Mouse (Mus musculus): ENCODE measurements around the gene Adamts20. TPM values are rescaled to one million over a fixed set of nuclear protein-coding genes. Genes with fewer than 3 reads are reported as not detected.
A peak's percentile ranks its signal among the peaks of the same experiment; 100 is the strongest.

Gene Adamts20
- polyA plus RNA-seq, 1 experiment from 2014 or later = 0.64 TPM

DNA sequence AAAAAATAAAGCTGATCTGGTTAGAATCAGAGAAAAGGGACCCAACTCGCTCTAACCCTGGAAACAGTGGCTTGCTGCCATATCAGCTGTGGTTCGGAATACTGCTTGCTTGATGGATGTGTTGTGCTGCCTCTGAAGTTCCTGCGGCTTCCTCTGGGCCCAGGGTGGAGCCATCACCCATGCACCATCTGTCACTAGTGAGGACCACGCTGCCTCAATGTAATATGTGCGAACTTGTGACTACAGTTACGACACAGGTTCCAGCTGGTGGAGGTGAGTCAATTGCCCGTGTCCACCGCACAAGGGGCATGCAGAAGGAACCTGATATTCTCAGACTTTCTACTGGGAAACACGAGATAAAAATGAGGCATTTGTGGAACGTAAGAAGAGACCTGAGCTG lies 202.0 kb downstream of the Adamts20 start:
- Histone ChIP-seq H3K9me3 (ENCODE audit: control insufficient read depth, low read length) (no peaks in the 10 kb centered on the region), H3K9ac (ENCODE audit: low read length) (no peak overlapping the region), H3K4me1 (replicated peaks; ENCODE audit: control insufficient read depth, insufficient read depth) (no peaks in the 10 kb centered on the region), H3K4me2 (replicated peaks; ENCODE audit: low read depth) (no peak overlapping the region), H3K27me3 (ENCODE audit: control insufficient read depth, insufficient read depth, low read length) (no peaks in the 10 kb centered on the region), H3K4me3 (ENCODE audit: low read depth, low read length) (no peak overlapping the region), H3K36me3 (ENCODE audit: control insufficient read depth, insufficient read depth, low read length) (no peaks in the 10 kb centered on the region), H3K27ac (replicated peaks) (no peak overlapping the region)
- 58% methylated on average over 10 of the region's 10 CpGs for WGBS
- TF ChIP-seq EP300 (optimal IDR thresholded peaks at IDR 0.05) (no peak), CTCF (IDR thresholded peaks at IDR 0.05; ENCODE audit: low read depth) (no peak)
- DNase-seq (ENCODE audit: low spot score) (no peak), ATAC-seq (ENCODE audit: low FRiP score, low TSS enrichment) (no peak)

- DNase-seq (ENCODE audit: low spot score) (no peak), ATAC-seq (ENCODE audit: low FRiP score, low TSS enrichment) (no peak)
- TF ChIP-seq EP300 (optimal IDR thresholded peaks at IDR 0.05) (no peak), CTCF (IDR thresholded peaks at IDR 0.05; ENCODE audit: low read depth) (no peak)
- Histone ChIP-seq H3K36me3 (ENCODE audit: control insufficient read depth, insufficient read depth, low read length) (no peaks in the 10 kb centered on the region), H3K9me3 (ENCODE audit: control insufficient read depth, low read length) (no peaks in the 10 kb centered on the region), H3K27ac (replicated peaks) (no peak overlapping the region), H3K9ac (ENCODE audit: low read length) (no peak overlapping the region), H3K4me2 (replicated peaks; ENCODE audit: low read depth) (no peak overlapping the region), H3K4me3 (ENCODE audit: low read depth, low read length) (no peak overlapping the region), H3K27me3 (ENCODE audit: control insufficient read depth, insufficient read depth, low read length) (no peaks in the 10 kb centered on the region), H3K4me1 (replicated peaks; ENCODE audit: control insufficient read depth, insufficient read depth) (no peaks in the 10 kb centered on the region)
- WGBS = 94% methylated on average over 4 of the region's 4 CpGs
Observed at GRCm38 (mm10) chr15:94259497-94259896, 205.7 kb downstream of the Adamts20 start.

DNA sequence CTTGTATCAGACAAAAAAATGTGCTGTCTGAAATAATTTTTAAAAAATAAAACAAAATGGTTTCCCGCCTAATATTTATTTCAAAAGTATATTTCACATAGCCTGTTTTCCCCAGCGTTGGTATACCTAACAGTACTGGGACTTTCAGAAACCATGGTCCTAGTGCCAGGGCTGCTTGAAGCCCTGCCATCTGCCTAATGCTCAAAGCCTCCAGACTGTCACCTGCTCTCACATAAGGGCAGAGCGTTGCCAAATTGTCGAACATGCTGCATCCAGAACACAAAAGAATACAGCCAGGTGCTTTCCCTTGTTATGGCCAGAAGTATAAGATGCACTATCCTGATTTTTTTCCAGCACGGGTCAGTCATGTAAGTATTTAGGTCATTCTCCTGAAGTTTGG lies 209.7 kb downstream of the Adamts20 start:
- H3K9me3 ChIP-seq (ENCODE audit: control insufficient read depth, low read length) = no peaks in the 10 kb centered on the region
- no peak overlapping the region for H3K27ac ChIP-seq (replicated peaks)
- 92% methylated on average over 5 of the region's 5 CpGs for WGBS
- no peaks in the 10 kb centered on the region for H3K27me3 ChIP-seq (ENCODE audit: control insufficient read depth, insufficient read depth, low read length)
- no peaks in the 10 kb centered on the region for H3K36me3 ChIP-seq (ENCODE audit: control insufficient read depth, insufficient read depth, low read length)
- ATAC-seq (ENCODE audit: low FRiP score, low TSS enrichment) (no peak), DNase-seq (ENCODE audit: low spot score) (no peak)
- no peak overlapping the region for H3K4me3 ChIP-seq (ENCODE audit: low read depth, low read length)
- H3K4me1 ChIP-seq (replicated peaks; ENCODE audit: control insufficient read depth, insufficient read depth) = no peaks in the 10 kb centered on the region
- TF ChIP-seq CTCF (IDR thresholded peaks at IDR 0.05; ENCODE audit: low read depth) (no peak), EP300 (optimal IDR thresholded peaks at IDR 0.05) (no peak)
- H3K4me2 ChIP-seq (replicated peaks; ENCODE audit: low read depth) = no peak overlapping the region
- H3K9ac ChIP-seq (ENCODE audit: low read length) = no peak overlapping the region

GRCm38 (mm10) chr15:94254861-94255516 lies 210.2 kb downstream of the Adamts20 start:
- H3K27me3 ChIP-seq (ENCODE audit: control insufficient read depth, insufficient read depth, low read length) = no peaks in the 10 kb centered on the region
- no peak overlapping the region for H3K9ac ChIP-seq (ENCODE audit: low read length)
- TF ChIP-seq EP300 (optimal IDR thresholded peaks at IDR 0.05) = no peak
- TF ChIP-seq CTCF (IDR thresholded peaks at IDR 0.05; ENCODE audit: low read depth) = peak; percentile 58
- H3K4me1 ChIP-seq (replicated peaks; ENCODE audit: control insufficient read depth, insufficient read depth) = no peaks in the 10 kb centered on the region
- H3K4me2 ChIP-seq (replicated peaks; ENCODE audit: low read depth) = no peak overlapping the region
- DNase-seq (ENCODE audit: low spot score) = no peak
- WGBS = 72% methylated on average over 3 of the region's 3 CpGs
- H3K4me3 ChIP-seq (ENCODE audit: low read depth, low read length) = no peak overlapping the region
- H3K36me3 ChIP-seq (ENCODE audit: control insufficient read depth, insufficient read depth, low read length) = no peaks in the 10 kb centered on the region
- H3K27ac ChIP-seq (replicated peaks) = no peak overlapping the region
- no peak for ATAC-seq (ENCODE audit: low FRiP score, low TSS enrichment)
- H3K9me3 ChIP-seq (ENCODE audit: control insufficient read depth, low read length) = no peaks in the 10 kb centered on the region

DNA sequence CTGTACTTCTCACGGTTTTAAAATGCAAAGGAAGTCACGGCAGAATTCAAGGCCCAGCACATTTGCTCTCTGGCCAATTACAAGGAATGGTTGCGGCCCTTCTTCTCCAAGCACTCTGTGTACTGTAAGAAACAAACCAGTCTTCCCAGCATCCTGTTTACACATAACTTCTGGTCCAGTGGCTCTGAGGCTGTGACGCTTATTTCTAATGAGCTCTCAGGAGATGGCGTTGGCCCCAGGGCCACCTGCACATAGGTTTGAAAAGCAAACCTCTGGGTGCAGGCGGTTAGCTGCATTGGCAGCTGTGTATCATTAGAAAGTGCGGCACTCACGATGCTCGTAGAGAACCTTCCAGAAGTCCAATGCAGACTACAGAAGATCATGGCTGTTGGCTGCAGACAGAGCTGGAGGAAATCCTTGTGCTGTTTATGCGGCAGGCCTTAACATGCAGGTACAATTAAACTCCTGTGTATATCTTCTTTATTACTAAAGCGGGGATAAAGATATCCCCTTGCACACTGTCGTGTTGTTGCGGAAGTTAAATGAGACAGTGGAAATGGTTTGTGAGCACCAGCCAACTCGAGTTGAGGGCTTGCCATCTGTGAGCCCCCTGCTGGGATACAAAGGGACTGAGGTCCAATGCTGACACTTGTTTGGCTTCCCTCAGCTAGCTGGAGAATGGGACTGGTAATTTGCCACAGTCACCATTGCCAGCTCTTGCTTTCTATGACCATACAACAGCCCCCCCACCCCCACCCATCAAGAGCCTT lies 210.9 kb downstream of the Adamts20 start:
- ATAC-seq (ENCODE audit: low FRiP score, low TSS enrichment) = no peak
- no peak overlapping the region for H3K4me3 ChIP-seq (ENCODE audit: low read depth, low read length)
- 73% methylated on average over 14 of the region's 14 CpGs for WGBS
- H3K36me3 ChIP-seq (ENCODE audit: control insufficient read depth, insufficient read depth, low read length) = no peaks in the 10 kb centered on the region
- TF ChIP-seq CTCF (IDR thresholded peaks at IDR 0.05; ENCODE audit: low read depth) (peak; percentile 49), EP300 (optimal IDR thresholded peaks at IDR 0.05) (no peak)
- no peak for DNase-seq (ENCODE audit: low spot score)
- H3K27ac ChIP-seq (replicated peaks) = no peak overlapping the region
- H3K4me1 ChIP-seq (replicated peaks; ENCODE audit: control insufficient read depth, insufficient read depth) = no peaks in the 10 kb centered on the region; the same call in 1 of the 2 replicates
- H3K27me3 ChIP-seq (ENCODE audit: control insufficient read depth, insufficient read depth, low read length) = no peaks in the 10 kb centered on the region
- H3K9ac ChIP-seq (ENCODE audit: low read length) = no peak overlapping the region
- H3K4me2 ChIP-seq (replicated peaks; ENCODE audit: low read depth) = no peak overlapping the region
- H3K9me3 ChIP-seq (ENCODE audit: control insufficient read depth, low read length) = no peaks in the 10 kb centered on the region

Measured in stomach, postnatal 0 days (tissue).